Mouse (Mus musculus) cortical plate, adult 2 months (tissue): ENCODE data around the gene Mpz. TPM values are rescaled to one million over a fixed set of nuclear protein-coding genes. Genes with fewer than 3 reads are reported as not detected.

Source experiments
- H3K27ac ChIP-seq: fragments of 200-500 bp; 2 replicates; pipeline ENCODE4 v1.5.1; 2012; ENCODE audit warnings: low read length, control low read depth, inconsistent platforms; ENCODE audit not compliant: insufficient read depth
- H3K4me1 ChIP-seq: fragments of 200-500 bp; 2 replicates; pipeline ENCODE4 v1.6.1; 2011; ENCODE audit warnings: low read length; ENCODE audit not compliant: control insufficient read depth, insufficient read depth
- H3K4me3 ChIP-seq: fragments of 200-500 bp; 2 replicates; pipeline ENCODE4 v1.5.1; 2011; ENCODE audit warnings: mild to moderate bottlenecking, low read length, control low read depth; ENCODE audit not compliant: insufficient read depth
- CTCF ChIP-seq: fragments of 200-500 bp; IDR thresholded peaks from 2 replicates; pipeline ENCODE4 v1.5.1; 2011; ENCODE audit warnings: mild to moderate bottlenecking, control low read depth, low read length; ENCODE audit not compliant: insufficient read depth; ENCODE audit errors: extremely low read depth
- polyA plus RNA-seq: library from polyadenylated mRNA; depleted of rRNA; stranded (reverse); fragments of >200 nt; gene quantifications from 2 replicates; pipeline ENCODE4 v1.2.3, GENCODE M21; 2012; rRNA removed

Mpz gene
- polyA plus RNA-seq, 1 experiment: 0.19 TPM

DNA sequence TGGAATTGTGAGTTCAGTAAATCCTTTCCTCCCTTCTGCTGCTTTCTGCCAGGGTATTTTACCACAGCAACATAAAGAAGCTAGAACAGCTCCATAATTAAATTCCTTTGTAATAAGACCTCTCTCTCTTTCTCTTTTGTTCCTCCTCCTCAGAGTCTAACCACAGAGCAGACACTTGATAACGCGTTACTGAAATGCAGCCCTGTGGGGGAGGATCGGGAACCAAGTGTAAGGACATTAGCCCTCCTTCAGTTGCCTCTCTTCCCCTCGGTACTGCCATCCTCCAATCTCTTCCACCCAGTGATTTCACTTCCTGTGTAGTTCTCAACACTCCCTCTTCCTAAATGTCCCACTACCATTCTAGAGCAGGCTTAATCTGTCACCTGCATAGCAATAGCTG lies 58.9 kb downstream of the Mpz start:
- no peak overlapping the region for H3K4me3 ChIP-seq
- no peak overlapping the region for H3K27ac ChIP-seq
- TF ChIP-seq CTCF: no peak
- no peaks in the 10 kb centered on the region for H3K4me1 ChIP-seq

Other genes starting within 250 kb of the Mpz start
- 1.0 and 1.1 TPM in 2 replicates for gene Fcrlb, start 237.8 kb upstream of the Mpz start, polyA plus RNA-seq
- 0.08 TPM in 1 of 2 replicates, not detected in the other for gene Fcrla, start 223.1 kb upstream of the Mpz start, polyA plus RNA-seq
- 6.1 and 6.4 TPM in 2 replicates for gene Fcgr2b, start 174.2 kb upstream of the Mpz start, polyA plus RNA-seq
- gene Fcgr4, start 131.8 kb upstream of the Mpz start, polyA plus RNA-seq: 0.31 and 0.57 TPM in 2 replicates
- 20.6 and 21.1 TPM in 2 replicates for gene Fcgr3, start 85.8 kb upstream of the Mpz start, polyA plus RNA-seq
- 2.7 and 4.5 TPM in 2 replicates for gene Cfap126, start 36.8 kb upstream of the Mpz start, polyA plus RNA-seq
- 219 and 242 TPM in 2 replicates for gene Sdhc, start 108 bp upstream of the Mpz start, polyA plus RNA-seq
- gene Pcp4l1, start 45.6 kb downstream of the Mpz start, polyA plus RNA-seq: 109 and 168 TPM in 2 replicates
- gene Nr1i3, start 63.3 kb downstream of the Mpz start, polyA plus RNA-seq: 0.11 and 0.15 TPM in 2 replicates
- gene Tomm40l, start 71.8 kb downstream of the Mpz start, polyA plus RNA-seq: 82.2 and 94.6 TPM in 2 replicates
- 2.8 and 3.0 TPM in 2 replicates for gene Apoa2, start 74.3 kb downstream of the Mpz start, polyA plus RNA-seq
- gene Fcer1g, start 83.7 kb downstream of the Mpz start, polyA plus RNA-seq: 35.9 and 40.7 TPM in 2 replicates
- 14.4 and 20.1 TPM in 2 replicates for gene Adamts4, start 99.7 kb downstream of the Mpz start, polyA plus RNA-seq
- gene Ndufs2, start 100.7 kb downstream of the Mpz start, polyA plus RNA-seq: 202 and 215 TPM in 2 replicates
- gene B4galt3, start 119.6 kb downstream of the Mpz start, polyA plus RNA-seq: 73.7 and 74.1 TPM in 2 replicates
- gene Ppox, start 130.5 kb downstream of the Mpz start, polyA plus RNA-seq: 72.1 and 76.9 TPM in 2 replicates
- 70.2 TPM in 2 replicates for gene Usp21, start 137.3 kb downstream of the Mpz start, polyA plus RNA-seq
- gene Ufc1, start 144.3 kb downstream of the Mpz start, polyA plus RNA-seq: 93.9 and 98.8 TPM in 2 replicates
- 45.0 and 50.2 TPM in 2 replicates for gene Dedd, start 178.4 kb downstream of the Mpz start, polyA plus RNA-seq
- gene Nit1, start 194.9 kb downstream of the Mpz start, polyA plus RNA-seq: 71.3 and 77.3 TPM in 2 replicates
- gene Pfdn2, start 195.0 kb downstream of the Mpz start, polyA plus RNA-seq: 138 and 141 TPM in 2 replicates
- gene Klhdc9, start 210.1 kb downstream of the Mpz start, polyA plus RNA-seq: 8.8 and 10.4 TPM in 2 replicates
- gene Nectin4, start 219.4 kb downstream of the Mpz start, polyA plus RNA-seq: 3.2 and 3.8 TPM in 2 replicates
- gene Arhgap30, start 238.2 kb downstream of the Mpz start, polyA plus RNA-seq: 1.6 and 2.1 TPM in 2 replicates